Mouse (Mus musculus) limb, embryonic 14.5 days (tissue): Measurements from ENCODE around the gene Pih1d1. TPM values are rescaled to one million over a fixed set of nuclear protein-coding genes. Genes with fewer than 3 reads are reported as not detected.
"Not testable (repeated sequence)": the region's sequence is repeated elsewhere in the genome, so short reads cannot be mapped to it uniquely, and the experiment has no call there.

ENCODE experiments used
- ATAC-seq: fragments of 200-750 bp; cut with Nextera tagmentation; 2 replicates; pipeline ENCODE4 v1.8.0; 2017; ENCODE audit warnings: low read depth, moderate number of reproducible peaks, moderate TSS enrichment; ENCODE audit not compliant: low FRiP score
- DNase-seq: peaks from one replicate; pipeline ENCODE4 v3.0.0-alpha.2; 2015; ENCODE audit warnings: low spot score
- H3K27ac ChIP-seq: fragments of 300-500 bp; sonication (generic); replicated peaks from 2 replicates; pipeline ENCODE4 v1.5.1; 2014; ENCODE audit warnings: low read depth, mild to moderate bottlenecking, low read length, moderate library complexity, mixed read lengths
- H3K27me3 ChIP-seq: fragments of 300-500 bp; sonication (generic); 2 replicates; pipeline ENCODE4 v1.6.1; 2014; ENCODE audit warnings: low read length, mixed read lengths; ENCODE audit not compliant: control insufficient read depth, insufficient read depth
- H3K36me3 ChIP-seq: fragments of 300-500 bp; sonication (generic); 2 replicates; pipeline ENCODE4 v1.6.1; 2014; ENCODE audit warnings: mild to moderate bottlenecking, low read length, moderate library complexity, mixed read lengths; ENCODE audit not compliant: control insufficient read depth, insufficient read depth
- H3K4me1 ChIP-seq: fragments of 300-500 bp; sonication (generic); 2 replicates; pipeline ENCODE4 v1.6.1; 2014; ENCODE audit warnings: antibody characterized with exemption, low read length, mixed read lengths; ENCODE audit not compliant: control insufficient read depth, insufficient read depth
- H3K4me2 ChIP-seq: fragments of 300-500 bp; sonication (generic); replicated peaks from 2 replicates; pipeline ENCODE4 v1.6.1; 2014; ENCODE audit warnings: low read depth, mild to moderate bottlenecking, low read length, moderate library complexity; ENCODE audit not compliant: severe bottlenecking
- H3K4me3 ChIP-seq: fragments of 300-500 bp; sonication (generic); replicated peaks from 2 replicates; pipeline ENCODE4 v1.5.1; 2014; ENCODE audit warnings: low read length
- H3K9ac ChIP-seq: fragments of 300-500 bp; sonication (generic); 2 replicates; pipeline ENCODE4 v1.6.1; 2014; ENCODE audit warnings: mild to moderate bottlenecking, low read depth, low read length, moderate library complexity; ENCODE audit not compliant: severe bottlenecking
- H3K9me3 ChIP-seq: fragments of 300-500 bp; sonication (generic); 2 replicates; pipeline ENCODE4 v1.6.1; 2016; ENCODE audit warnings: low read length; ENCODE audit not compliant: control insufficient read depth
- POLR2A ChIP-seq: fragments of 200-500 bp; IDR thresholded peaks from 2 replicates; pipeline ENCODE4 v1.8.0; 2012; ENCODE audit warnings: inconsistent platforms, mild to moderate bottlenecking, moderate library complexity, borderline replicate concordance; ENCODE audit not compliant: insufficient read depth, insufficient read length; ENCODE audit errors: extremely low read depth
- WGBS: fragments of 180-500 bp; shearing (Covaris S2); extraction: QIAGEN DNeasy Blood & Tissue Kit; methylation state at CpG from one replicate; pipeline ENCODE4 v1.1.7; 2014; 5-methylcytosine and 5-hydroxymethylcytosine counted together
- polyA plus RNA-seq, 2 experiments: library from polyadenylated mRNA; depleted of rRNA in 1 of 2; stranded (reverse) in 1 of 2; unstranded in 1 of 2; fragments of >200 nt; fragmentation: Nextera tagmentation in 1 of 2; extraction: Ambion mirVana in 1 of 2; gene quantifications; 2 replicates each; pipeline versions ENCODE4 v1.2.1 to v1.2.3; 2012 to 2014

Pih1d1 gene
- polyA plus RNA-seq, 2 experiments, result 86.4 to 115 TPM

- H3K9ac ChIP-seq, result no peak overlapping the region
- H3K27ac ChIP-seq, result no peak overlapping the region
- no peak overlapping the region for H3K4me2 ChIP-seq
- no peaks in the 10 kb centered on the region for H3K36me3 ChIP-seq
- no peak for TF ChIP-seq POLR2A
- H3K4me3 ChIP-seq, result no peak overlapping the region
- peaks cover 19% of the 10 kb centered on the region for H3K9me3 ChIP-seq
- H3K27me3 ChIP-seq, result peaks cover 62% of the 10 kb centered on the region
- WGBS, result 98% methylated on average over 3 of the region's 3 CpGs
- ATAC-seq (no peak), DNase-seq (no peak)
- H3K4me1 ChIP-seq, result no peaks in the 10 kb centered on the region
Observed at GRCm38 (mm10) chr7:45169495-45169894, 15.4 kb downstream of the Pih1d1 start.

GRCm38 (mm10) chr7:45172974-45173373 is 18.9 kb downstream of the Pih1d1 start:
- H3K36me3 ChIP-seq, result no peaks in the 10 kb centered on the region
- 65% methylated on average over 7 of the region's 7 CpGs for WGBS
- no peak for TF ChIP-seq POLR2A
- H3K4me3 ChIP-seq, result no peak overlapping the region
- H3K9me3 ChIP-seq, result peaks cover 19% of the 10 kb centered on the region
- no peak for ATAC-seq
- peaks cover 63% of the 10 kb centered on the region for H3K27me3 ChIP-seq
- DNase-seq, result no peak
- H3K9ac ChIP-seq, result no peak overlapping the region
- H3K4me2 ChIP-seq, result no peak overlapping the region
- H3K4me1 ChIP-seq, result no peaks in the 10 kb centered on the region
- no peak overlapping the region for H3K27ac ChIP-seq

GRCm38 (mm10) chr7:45173772-45174171 is 19.7 kb downstream of the Pih1d1 start:
- not testable (repeated sequence) for H3K36me3 ChIP-seq, H3K9ac ChIP-seq, DNase-seq, H3K4me1 ChIP-seq, H3K4me3 ChIP-seq, H3K27ac ChIP-seq, ATAC-seq, H3K4me2 ChIP-seq
- peaks cover 63% of the 10 kb centered on the region for H3K27me3 ChIP-seq
- WGBS, result 67% methylated on average over 1 of the region's 1 CpGs
- peaks cover 19% of the 10 kb centered on the region for H3K9me3 ChIP-seq

- Histone ChIP-seq H3K4me1 (no peaks in the 10 kb centered on the region), H3K4me2 (0 out of 2 replicates have a peak overlapping the region, but pooled peaks have one; percentile 10), H3K36me3 (no peaks in the 10 kb centered on the region), H3K4me3 (no peak overlapping the region), H3K9ac (no peak overlapping the region), H3K9me3 (peaks cover 9% of the 10 kb centered on the region), H3K27me3 (peaks cover 61% of the 10 kb centered on the region), H3K27ac (no peak overlapping the region)
- 5% methylated on average over 24 of the region's 29 CpGs for WGBS
- ATAC-seq (no peak), DNase-seq (no peak)
- TF ChIP-seq POLR2A, result no peak
Observed at GRCm38 (mm10) chr7:45174567-45175280, 20.6 kb downstream of the Pih1d1 start.

GRCm38 (mm10) chr7:45175398-45175797 is 21.3 kb downstream of the Pih1d1 start:
- H3K4me3 ChIP-seq, result no peak overlapping the region
- H3K9me3 ChIP-seq, result peaks cover 3% of the 10 kb centered on the region; the same call in 1 of the 2 replicates
- no peaks in the 10 kb centered on the region for H3K4me1 ChIP-seq
- no peak overlapping the region for H3K4me2 ChIP-seq
- peaks cover 65% of the 10 kb centered on the region for H3K27me3 ChIP-seq
- no peak for ATAC-seq
- no peaks in the 10 kb centered on the region for H3K36me3 ChIP-seq
- H3K9ac ChIP-seq, result no peak overlapping the region
- no peak for DNase-seq
- TF ChIP-seq POLR2A, result no peak
- WGBS, result 4% methylated on average over 13 of the region's 13 CpGs
- H3K27ac ChIP-seq, result no peak overlapping the region
